Mouse (Mus musculus): ENCODE measurements around the gene Il18. TPM values are rescaled to one million over a fixed set of nuclear protein-coding genes. Genes with fewer than 3 reads are reported as not detected.

The Il18 gene
- total and polyA plus RNA-seq, 3 experiments, result 0.53 to 1.2 (median 1.0) TPM

- TF ChIP-seq EP300 (IDR thresholded peaks at IDR 0.05; ENCODE audit: insufficient read depth, low read depth, low read length) (no peak), CTCF (IDR thresholded peaks at IDR 0.05) (no peak), POLR2A (IDR thresholded peaks at IDR 0.05; ENCODE audit: insufficient read depth, low read depth, low read length) (no peak)
- DNase-seq, result no peak
- Histone ChIP-seq H3K4me3 (no peak within 1 kb of the TSS; the same call in 1 of the 2 replicates), H3K9ac (ENCODE audit: low read depth, low read length) (no peak within 1 kb of the TSS), H3K4me1 (ENCODE audit: control insufficient read depth, insufficient read depth, low read length) (no peaks in the 10 kb centered on the region), H3K27me3 (ENCODE audit: control insufficient read depth, insufficient read depth, low read length) (no peaks in the 10 kb centered on the region), H3K36me3 (ENCODE audit: control insufficient read depth, insufficient read depth, low read length) (no peaks in the 10 kb centered on the region), H3K79me2 (replicated peaks; ENCODE audit: control insufficient read depth, insufficient read depth, low read length) (no peaks in the 10 kb centered on the region), H3K27ac (peak within 1 kb of the TSS; percentile 31; the same call in 1 of the 2 replicates)
- intact Hi-C loops (cut with DNase I), result no loop called here
- 65% methylated on average over 2 of the region's 2 CpGs for WGBS
Observed at GRCm38 (mm10) chr9:50555094-50555446, 443 bp downstream of the Il18 start, which contains the start of gene Bco2. Gene Bco2 (minus strand): TSS chr9:50555181.

GRCm38 (mm10) chr9:50561145-50561917 lies 6.7 kb downstream of the Il18 start, which contains the start of gene Tex12:
Gene Tex12 (minus strand): TSS chr9:50561325.
- Histone ChIP-seq H3K79me2 (replicated peaks; ENCODE audit: control insufficient read depth, insufficient read depth, low read length) (no peaks in the 10 kb centered on the region), H3K27ac (no peak within 1 kb of the TSS), H3K4me3 (no peak within 1 kb of the TSS), H3K27me3 (ENCODE audit: control insufficient read depth, insufficient read depth, low read length) (no peaks in the 10 kb centered on the region), H3K9ac (ENCODE audit: low read depth, low read length) (no peak within 1 kb of the TSS), H3K4me1 (ENCODE audit: control insufficient read depth, insufficient read depth, low read length) (no peaks in the 10 kb centered on the region), H3K36me3 (ENCODE audit: control insufficient read depth, insufficient read depth, low read length) (no peaks in the 10 kb centered on the region)
- DNase-seq, result no peak
- 85% methylated on average over 38 of the region's 38 CpGs for WGBS
- no peak for TF ChIP-seq POLR2A (IDR thresholded peaks at IDR 0.05; ENCODE audit: insufficient read depth, low read depth, low read length)
- no peak for TF ChIP-seq EP300 (IDR thresholded peaks at IDR 0.05; ENCODE audit: insufficient read depth, low read depth, low read length)
- intact Hi-C loops (cut with DNase I), result no loop called here

- Histone ChIP-seq H3K79me2 (replicated peaks; ENCODE audit: control insufficient read depth, insufficient read depth, low read length) (no peaks in the 10 kb centered on the region), H3K9ac (ENCODE audit: low read depth, low read length) (no peak overlapping the region), H3K4me3 (no peak overlapping the region), H3K4me1 (ENCODE audit: control insufficient read depth, insufficient read depth, low read length) (no peaks in the 10 kb centered on the region), H3K36me3 (ENCODE audit: control insufficient read depth, insufficient read depth, low read length) (no peaks in the 10 kb centered on the region), H3K27ac (no peak overlapping the region), H3K27me3 (ENCODE audit: control insufficient read depth, insufficient read depth, low read length) (no peaks in the 10 kb centered on the region)
- TF ChIP-seq CTCF (IDR thresholded peaks at IDR 0.05), result no peak
- intact Hi-C loops (cut with DNase I), result no loop called here
- no peak for DNase-seq
- WGBS, result 78% methylated on average over 2 of the region's 2 CpGs
Observed at GRCm38 (mm10) chr9:50561918-50562360, 7.3 kb downstream of the Il18 start.

GRCm38 (mm10) chr9:50565173-50565572 lies 10.5 kb downstream of the Il18 start:
- Histone ChIP-seq H3K9ac (ENCODE audit: low read depth, low read length) (no peak overlapping the region), H3K27me3 (ENCODE audit: control insufficient read depth, insufficient read depth, low read length) (no peaks in the 10 kb centered on the region), H3K4me1 (ENCODE audit: control insufficient read depth, insufficient read depth, low read length) (no peaks in the 10 kb centered on the region), H3K79me2 (replicated peaks; ENCODE audit: control insufficient read depth, insufficient read depth, low read length) (no peaks in the 10 kb centered on the region), H3K4me3 (no peak overlapping the region), H3K27ac (no peak overlapping the region), H3K36me3 (ENCODE audit: control insufficient read depth, insufficient read depth, low read length) (no peaks in the 10 kb centered on the region)
- intact Hi-C loops (cut with DNase I), result no loop called here
- peak in 1 of 2 experiments; percentile 32 for DNase-seq
- TF ChIP-seq POLR2A (IDR thresholded peaks at IDR 0.05; ENCODE audit: insufficient read depth, low read depth, low read length) (no peak), EP300 (IDR thresholded peaks at IDR 0.05; ENCODE audit: insufficient read depth, low read depth, low read length) (no peak), CTCF (IDR thresholded peaks at IDR 0.05) (no peak)
- 59% methylated on average over 7 of the region's 7 CpGs for WGBS

GRCm38 (mm10) chr9:50565940-50566339 lies 11.3 kb downstream of the Il18 start:
- Histone ChIP-seq H3K9ac (ENCODE audit: low read depth, low read length) (no peak overlapping the region), H3K36me3 (ENCODE audit: control insufficient read depth, insufficient read depth, low read length) (no peaks in the 10 kb centered on the region), H3K4me1 (ENCODE audit: control insufficient read depth, insufficient read depth, low read length) (no peaks in the 10 kb centered on the region), H3K4me3 (no peak overlapping the region), H3K79me2 (replicated peaks; ENCODE audit: control insufficient read depth, insufficient read depth, low read length) (no peaks in the 10 kb centered on the region), H3K27ac (no peak overlapping the region), H3K27me3 (ENCODE audit: control insufficient read depth, insufficient read depth, low read length) (no peaks in the 10 kb centered on the region)
- DNase-seq, result no peak
- intact Hi-C loops (cut with DNase I), result no loop called here
- TF ChIP-seq CTCF (IDR thresholded peaks at IDR 0.05) (no peak), POLR2A (IDR thresholded peaks at IDR 0.05; ENCODE audit: insufficient read depth, low read depth, low read length) (no peak), EP300 (IDR thresholded peaks at IDR 0.05; ENCODE audit: insufficient read depth, low read depth, low read length) (no peak)
- 45% methylated on average over 4 of the region's 4 CpGs for WGBS

GRCm38 (mm10) chr9:50567372-50567771 lies 12.7 kb downstream of the Il18 start:
- Histone ChIP-seq H3K27ac (no peak overlapping the region), H3K36me3 (ENCODE audit: control insufficient read depth, insufficient read depth, low read length) (no peaks in the 10 kb centered on the region), H3K27me3 (ENCODE audit: control insufficient read depth, insufficient read depth, low read length) (no peaks in the 10 kb centered on the region), H3K79me2 (replicated peaks; ENCODE audit: control insufficient read depth, insufficient read depth, low read length) (no peaks in the 10 kb centered on the region), H3K9ac (ENCODE audit: low read depth, low read length) (no peak overlapping the region), H3K4me3 (no peak overlapping the region), H3K4me1 (ENCODE audit: control insufficient read depth, insufficient read depth, low read length) (no peaks in the 10 kb centered on the region)
- WGBS, result 76% methylated on average over 4 of the region's 4 CpGs
- DNase-seq, result no peak
- no peak for TF ChIP-seq EP300 (IDR thresholded peaks at IDR 0.05; ENCODE audit: insufficient read depth, low read depth, low read length)
- TF ChIP-seq POLR2A (IDR thresholded peaks at IDR 0.05; ENCODE audit: insufficient read depth, low read depth, low read length), result no peak
- no peak for TF ChIP-seq CTCF (IDR thresholded peaks at IDR 0.05)
- intact Hi-C loops (cut with DNase I), result no loop called here
